Comparison of ENCODE assay signal across 21 mouse cellular contexts in genomic region chr13:38220331-38220730, GRCm38 (mm10). TPM values are rescaled to one million over a fixed set of nuclear protein-coding genes. Genes with fewer than 3 reads are reported as not detected.
DNase-seq lines count a peak whose midpoint lies in the region; ATAC-seq and TF ChIP-seq lines count a peak whose summit lies in the region.
"Had no signal": no experiment of that assay in that cellular context is flagged by ENCODE, and none has a peak within 500 bp of the region (broad histone marks: within the 10 kb centered on the region; RNA-seq: fewer than 3 reads in every experiment).

No protein-coding gene starts in this region.

- no peaks in the 10 kb centered on the region for H3K9me3 ChIP-seq in heart, embryonic 11.5 days (replicated peaks; ENCODE audit: control insufficient read depth, low read length)
- H3K9me3 ChIP-seq in kidney, postnatal 0 days (replicated peaks; ENCODE audit: low read length): no peaks in the 10 kb centered on the region
- no peaks in the 10 kb centered on the region for H3K9me3 ChIP-seq in lung, embryonic 14.5 days (ENCODE audit: low read depth, low read length)
- H3K9me3 ChIP-seq: embryonic facial prominence, embryonic 10.5 days; heart, embryonic 10.5 days; hindbrain, embryonic 12.5 days; kidney, embryonic 15.5 days; limb, embryonic 10.5 days; liver, embryonic 13.5 days; midbrain, embryonic 12.5 days had no signal

- H3K27ac ChIP-seq in heart, embryonic 11.5 days (ENCODE audit: low read depth, low read length): no peak overlapping the region
- H3K27ac ChIP-seq in kidney, postnatal 0 days: no peak overlapping the region
- no peak overlapping the region for H3K27ac ChIP-seq in lung, embryonic 14.5 days (ENCODE audit: low read depth)
- H3K27ac ChIP-seq: embryonic facial prominence, embryonic 10.5 days; heart, embryonic 10.5 days; hindbrain, embryonic 12.5 days; kidney, embryonic 15.5 days; limb, embryonic 10.5 days; liver, embryonic 13.5 days; midbrain, embryonic 12.5 days had no signal

- DNase-seq in heart, adult 11 months: peak; percentile 77
- no peak for DNase-seq in kidney, postnatal 0 days (ENCODE audit: low spot score)
- DNase-seq in kidney, adult 11 months: no peak
- DNase-seq in lung, embryonic 14.5 days: peak; percentile 22
- no peak for DNase-seq in lung, postnatal 25 days (ENCODE audit: low spot score)
- no peak for DNase-seq in right cerebral cortex, postnatal 25 days
- DNase-seq: adrenal gland, postnatal 36 days; cerebellum, adult 9-10 months; gastrocnemius, postnatal 36 days; heart, postnatal 10 days; kidney, postnatal 4 days; liver, embryonic 13.5 days had no signal

- no peaks in the 10 kb centered on the region for H3K4me1 ChIP-seq in heart, embryonic 11.5 days (ENCODE audit: control insufficient read depth, insufficient read depth, low read length)
- H3K4me1 ChIP-seq in kidney, postnatal 0 days (replicated peaks; ENCODE audit: insufficient read depth, low read length): no peaks in the 10 kb centered on the region
- H3K4me1 ChIP-seq in lung, embryonic 14.5 days (ENCODE audit: insufficient read depth): no peaks in the 10 kb centered on the region
- H3K4me1 ChIP-seq: embryonic facial prominence, embryonic 10.5 days; heart, embryonic 10.5 days; hindbrain, embryonic 12.5 days; kidney, embryonic 15.5 days; limb, embryonic 10.5 days; liver, embryonic 13.5 days; midbrain, embryonic 12.5 days had no signal

- no peak overlapping the region for H3K4me2 ChIP-seq in heart, embryonic 11.5 days
- H3K4me2 ChIP-seq in kidney, postnatal 0 days (ENCODE audit: low read length): no peak overlapping the region
- no peak overlapping the region for H3K4me2 ChIP-seq in lung, embryonic 14.5 days
- H3K4me2 ChIP-seq: hindbrain, embryonic 12.5 days; kidney, embryonic 15.5 days; liver, embryonic 13.5 days; midbrain, embryonic 12.5 days had no signal

- no peak for ATAC-seq in heart, embryonic 11.5 days (replicated peaks; ENCODE audit: insufficient number of reproducible peaks, low FRiP score, low TSS enrichment)
- no peak for ATAC-seq in kidney, postnatal 0 days (replicated peaks; ENCODE audit: low FRiP score, low read depth)
- no peak for ATAC-seq in lung, embryonic 14.5 days (ENCODE audit: insufficient read depth)
- ATAC-seq: forebrain, embryonic 16.5 days; inflammation-experienced regulatory T-cells, adult 6 months had no signal

- TF ChIP-seq CTCF in kidney, postnatal 0 days (IDR thresholded peaks at IDR 0.05; ENCODE audit: low read depth): peak; percentile 51
- peak; percentile 36 for TF ChIP-seq CTCF in lung, embryonic 14.5 days (IDR thresholded peaks at IDR 0.05; ENCODE audit: low read depth)

- 94% methylated on average over 6 of the region's 6 CpGs for WGBS in heart, embryonic 11.5 days (ENCODE audit: insufficient replicate concordance)
- 87% methylated on average over 6 of the region's 6 CpGs for WGBS in kidney, postnatal 0 days
- WGBS in lung, embryonic 14.5 days: 88% methylated on average over 6 of the region's 6 CpGs

- H3K9ac ChIP-seq in heart, embryonic 11.5 days (ENCODE audit: low read depth, low read length): no peak overlapping the region
- no peak overlapping the region for H3K9ac ChIP-seq in kidney, postnatal 0 days (ENCODE audit: low read depth, low read length)
- no peak overlapping the region for H3K9ac ChIP-seq in lung, embryonic 14.5 days
- H3K9ac ChIP-seq: hindbrain, embryonic 12.5 days; kidney, embryonic 15.5 days; liver, embryonic 13.5 days; midbrain, embryonic 12.5 days had no signal

- no peaks in the 10 kb centered on the region for H3K27me3 ChIP-seq in heart, embryonic 11.5 days (ENCODE audit: control insufficient read depth, insufficient read depth, low read length)
- H3K27me3 ChIP-seq in kidney, postnatal 0 days (ENCODE audit: insufficient read depth, low read length): no peaks in the 10 kb centered on the region
- H3K27me3 ChIP-seq in lung, embryonic 14.5 days (ENCODE audit: insufficient read depth, low read length): no peaks in the 10 kb centered on the region
- H3K27me3 ChIP-seq: hindbrain, embryonic 12.5 days; kidney, embryonic 15.5 days; liver, embryonic 13.5 days; midbrain, embryonic 12.5 days had no signal

- H3K36me3 ChIP-seq in heart, embryonic 11.5 days (ENCODE audit: control insufficient read depth, insufficient read depth, low read length): peaks cover 58% of the 10 kb centered on the region
- H3K36me3 ChIP-seq in kidney, postnatal 0 days (ENCODE audit: insufficient read depth, low read length): peaks cover 73% of the 10 kb centered on the region
- peaks cover 93% of the 10 kb centered on the region for H3K36me3 ChIP-seq in lung, embryonic 14.5 days (ENCODE audit: insufficient read depth)

- no peak overlapping the region for H3K4me3 ChIP-seq in heart, embryonic 11.5 days (ENCODE audit: low read depth, low read length)
- H3K4me3 ChIP-seq in kidney, postnatal 0 days (replicated peaks; ENCODE audit: low read depth, low read length): no peak overlapping the region
- H3K4me3 ChIP-seq in lung, embryonic 14.5 days (ENCODE audit: low read depth, low read length): no peak overlapping the region
- H3K4me3 ChIP-seq: embryonic facial prominence, embryonic 10.5 days; heart, embryonic 10.5 days; hindbrain, embryonic 12.5 days; kidney, embryonic 15.5 days; limb, embryonic 10.5 days; liver, embryonic 13.5 days; midbrain, embryonic 12.5 days had no signal

RNA-seq across cellular contexts. Expression of gene Snrnp48, which starts 15.6 kb away (rescaled TPM):
- polyA plus RNA-seq in heart, embryonic 11.5 days (2014; fragmentation: Nextera tagmentation; extraction: Ambion mirVana): 27.3 and 27.7 TPM in 2 replicates
- 30.9 and 33.4 TPM in 2 replicates for polyA plus RNA-seq in kidney, postnatal 0 days (2015; fragmentation: Nextera tagmentation; extraction: Ambion mirVana)
- 39.1 and 40.5 TPM in 2 replicates for polyA plus RNA-seq in lung, embryonic 14.5 days (2014; fragmentation: Nextera tagmentation; extraction: Ambion mirVana)

Comparison
In these comparisons a context has a peak if more than half of its experiments do, and no peak if none do; other contexts are left out.
1. DNase-seq: peak in heart, adult 11 months (single experiment) and lung, embryonic 14.5 days (single experiment); none in kidney, postnatal 0 days (single experiment), kidney, adult 11 months (single experiment), lung, postnatal 25 days (single experiment) and right cerebral cortex, postnatal 25 days (single experiment).